Mouse (Mus musculus) spleen, adult 10 weeks (tissue): Measurements from ENCODE around the gene Lyar. TPM values are rescaled to one million over a fixed set of nuclear protein-coding genes. Genes with fewer than 3 reads are reported as not detected.

Source experiments
- polyA plus RNA-seq: library from polyadenylated mRNA; stranded (reverse); fragments of 350-450 nt; fragmentation: Illumina TruSeq; extraction: RNeasy Lipid Tissue Mini Kit (QIAGEN cat#74804); gene quantifications from one replicate; pipeline ENCODE4 v1.2.3, GENCODE M21; 2015; ENCODE audit warnings: low replicate concordance; ENCODE audit not compliant: insufficient read depth

The Lyar gene
- 40.0 TPM for polyA plus RNA-seq

GRCm38 (mm10) chr5:38220328-38220912 lies at the start of gene Lyar, which contains the start of gene Zbtb49:
TSS of gene Lyar (plus strand) at chr5:38220470.
TSS of gene Zbtb49 (minus strand) at chr5:38220457.

DNA sequence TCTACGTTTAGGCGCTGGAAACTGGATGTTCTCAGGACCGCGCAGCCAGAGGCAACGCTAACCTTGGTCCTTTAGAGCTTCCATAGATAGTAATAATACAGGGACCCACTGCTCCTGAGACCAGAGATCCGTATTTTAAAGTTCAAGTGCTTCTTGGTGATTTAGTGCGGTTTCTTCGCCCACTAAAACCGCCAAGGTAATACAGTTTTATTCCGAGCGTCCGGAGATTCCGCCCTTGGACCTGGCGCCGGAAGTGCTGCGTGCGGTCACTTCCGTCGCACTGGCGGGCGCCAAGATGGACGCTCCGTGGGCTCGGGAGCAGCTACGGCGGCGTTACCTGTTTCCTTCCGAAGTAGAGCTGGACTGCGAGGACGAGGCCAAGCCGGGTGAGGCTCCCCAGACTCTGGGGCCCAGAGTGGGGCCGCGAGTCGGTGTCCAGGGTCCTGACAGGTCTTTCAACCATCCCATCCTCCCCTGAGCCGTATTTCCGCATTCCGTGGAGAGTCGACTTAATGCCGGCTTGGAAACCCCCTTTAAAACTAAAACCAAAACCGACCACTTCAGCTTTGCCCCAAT lies 39.9 kb downstream of the Lyar start, which contains the start of gene Tmem128:
TSS of gene Tmem128 (plus strand) at position 79 of the 576 bp plus-strand sequence.

GRCm38 (mm10) chr5:38275771-38276170 lies 55.5 kb downstream of the Lyar start, which contains the start of gene Otop1:
TSS of gene Otop1 (plus strand) at chr5:38275972.

Other genes with a start within 250 kb of the Lyar start
- gene Stx18, start 181.7 kb upstream of the Lyar start, polyA plus RNA-seq, result 32.4 TPM
- 2.6 TPM for gene Nsg1, start 60.6 kb upstream of the Lyar start, polyA plus RNA-seq
- gene Zbtb49, start within 50 bp of the Lyar start, polyA plus RNA-seq, result 6.2 TPM
- 76.5 TPM for gene Tmem128, start 39.7 kb downstream of the Lyar start, polyA plus RNA-seq
- not detected for gene Otop1, start 55.5 kb downstream of the Lyar start, polyA plus RNA-seq
- gene Drd5, start 98.9 kb downstream of the Lyar start, polyA plus RNA-seq, result 1.0 TPM